Mouse (Mus musculus) fat pad, adult 2 months (tissue): ENCODE measurements at regions not wholly inside any gene's neighbourhood (a gene's known extent, or its start where the extent isn't known, plus 50 kb on each side); places are given as distances from the start of the nearest gene placed in this dataset.

ENCODE experiments used
- DNase-seq: peaks from one replicate; pipeline ENCODE4 v3.0.0-alpha.2; 2011; ENCODE audit warnings: low read depth, low spot score; ENCODE audit errors: extremely low read depth

- no peak for DNase-seq
These were observed 85.4 kb downstream of the Atp23 start for GRCm38 (mm10) chr10:126815730-126816129.

DNA sequence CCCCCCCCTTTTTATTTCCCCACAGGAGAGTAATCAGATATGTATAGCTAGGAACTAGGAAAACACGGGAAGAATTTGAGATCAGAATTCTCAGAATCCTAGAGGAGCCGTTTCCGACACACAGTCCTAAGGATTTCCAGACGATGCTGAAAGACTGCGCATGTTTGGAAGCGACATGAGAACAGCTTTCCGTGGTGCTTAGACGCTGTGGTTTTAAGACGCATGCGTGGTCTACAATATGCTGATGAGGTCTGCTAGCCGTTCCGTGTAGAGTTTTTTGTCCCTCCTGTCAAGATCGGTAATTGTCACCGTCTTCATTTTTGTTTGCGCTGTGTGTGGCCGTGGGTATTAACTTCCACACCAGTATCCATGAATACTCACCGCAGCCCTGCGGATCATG is 86.2 kb downstream of the Atp23 start:
- no peak for DNase-seq

DNA sequence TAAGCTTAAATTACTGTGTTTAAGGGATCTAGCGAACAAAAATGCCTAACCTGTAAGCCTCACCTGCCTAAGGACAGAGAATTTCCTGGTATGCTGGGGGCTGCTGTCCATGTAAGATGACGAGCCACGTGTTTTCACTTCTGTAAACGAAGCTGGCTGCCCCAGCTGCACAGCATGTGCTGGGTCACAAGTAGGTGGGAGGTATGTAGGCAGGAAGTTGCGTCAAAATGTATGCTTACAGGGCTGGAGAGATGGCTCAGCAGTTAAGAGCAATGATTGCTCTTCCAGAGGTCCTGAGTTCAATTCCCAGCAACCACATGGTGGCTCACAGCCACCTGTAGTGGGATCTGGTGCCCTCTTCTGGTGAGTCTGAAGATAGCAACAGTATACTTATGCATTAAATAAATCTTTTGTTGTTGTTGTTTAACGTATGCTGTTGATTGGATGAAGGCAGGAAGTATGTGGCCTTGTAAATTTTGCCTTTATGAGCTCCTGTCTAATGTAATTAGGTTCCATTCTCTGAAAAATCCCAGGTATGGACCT is 88.0 kb downstream of the Atp23 start:
- DNase-seq, result no peak

- DNase-seq, result no peak
These were observed 88.9 kb downstream of the Atp23 start for GRCm38 (mm10) chr10:126812243-126812755.

GRCm38 (mm10) chr10:126810346-126811095 is 90.6 kb downstream of the Atp23 start:
- no peak for DNase-seq

DNA sequence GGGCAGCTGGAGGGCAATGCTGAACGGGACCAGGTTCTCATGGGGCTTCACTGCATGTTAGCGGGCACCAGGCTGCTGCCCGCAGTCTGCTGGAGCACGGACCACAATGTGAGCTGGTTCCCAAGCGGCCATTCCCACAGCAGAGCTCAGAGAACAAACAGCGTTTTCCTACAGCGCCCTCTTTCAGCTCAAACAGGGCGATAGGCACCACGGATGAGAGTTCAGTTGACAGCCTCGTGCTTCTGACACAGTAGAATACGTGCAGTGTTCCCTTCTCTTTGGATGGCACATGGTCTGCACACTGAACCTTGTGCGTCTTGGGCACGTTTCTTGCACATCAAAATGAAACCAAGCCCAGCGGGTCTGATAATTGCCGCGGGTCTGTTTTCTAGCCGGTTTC is 91.6 kb downstream of the Atp23 start:
- DNase-seq, result no peak

DNA sequence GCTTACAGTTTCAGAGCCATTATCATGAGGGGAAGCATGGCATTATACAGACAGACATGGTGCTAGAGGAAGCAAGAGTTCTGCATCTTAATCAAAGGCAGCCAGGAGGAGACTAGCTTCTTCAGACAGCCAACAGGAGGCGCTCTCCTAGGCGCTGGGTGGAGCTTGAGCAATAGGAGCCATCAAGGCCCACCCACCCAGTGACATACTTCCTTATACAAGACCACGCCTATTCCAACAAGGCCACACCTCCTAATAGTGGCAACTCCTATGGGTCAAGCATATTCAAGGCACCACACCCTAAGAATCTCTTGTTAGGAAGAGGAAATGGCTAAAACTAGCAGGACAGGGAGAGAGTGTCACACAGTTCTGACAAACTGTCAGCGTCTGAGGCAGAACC is 94.3 kb downstream of the Atp23 start:
- no peak for DNase-seq

DNA sequence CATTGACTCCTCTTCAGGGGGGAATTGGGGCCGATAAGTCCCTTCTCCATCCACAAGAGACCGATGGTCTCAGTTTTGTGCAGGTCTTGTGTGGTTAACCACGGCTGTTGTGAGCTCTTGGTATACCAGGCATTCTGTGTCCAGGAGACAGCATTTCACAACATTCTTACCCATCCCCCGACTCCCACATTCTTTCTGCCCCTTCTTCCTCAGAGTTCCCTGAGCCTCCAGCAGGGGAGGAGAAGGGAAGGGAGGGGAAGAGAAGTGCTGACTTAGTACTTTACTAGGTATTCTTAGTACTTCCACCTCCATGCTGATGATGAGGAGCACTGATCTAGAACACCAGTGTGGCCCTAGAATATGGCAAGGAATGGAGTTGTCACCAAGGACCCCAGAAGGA is 98.4 kb downstream of the Atp23 start:
- no peak for DNase-seq

GRCm38 (mm10) chr10:126799393-126799792 is 101.8 kb downstream of the Atp23 start:
- DNase-seq, result no peak

- DNase-seq, result no peak
These were observed 108.0 kb downstream of the Atp23 start for GRCm38 (mm10) chr10:126793136-126793535.

- DNase-seq, result no peak
These were observed 108.8 kb downstream of the Atp23 start for GRCm38 (mm10) chr10:126792371-126792835.

GRCm38 (mm10) chr10:126788277-126788676 is 112.9 kb downstream of the Atp23 start:
- no peak for DNase-seq

DNA sequence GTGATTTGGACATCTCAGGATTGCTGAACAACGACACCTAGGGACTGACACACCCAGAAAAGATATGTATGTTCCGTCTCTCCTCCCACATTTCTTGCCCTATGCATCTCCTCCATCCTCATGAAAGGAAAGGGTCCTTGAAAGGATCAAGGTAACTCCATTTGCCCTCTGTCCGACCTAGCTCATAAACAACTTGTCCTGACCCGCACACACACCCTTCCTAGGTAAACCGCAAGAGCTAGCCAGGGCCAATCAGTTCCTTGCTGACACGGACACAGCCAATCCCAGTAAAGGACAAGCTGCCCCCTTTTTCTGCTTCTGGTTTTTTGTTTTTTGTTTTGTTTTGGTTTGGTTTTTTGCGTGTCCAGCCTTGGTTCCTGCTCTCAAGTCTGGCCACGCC is 118.0 kb downstream of the Atp23 start:
- no peak for DNase-seq

- DNase-seq, result no peak
These were observed 124.6 kb downstream of the Atp23 start for GRCm38 (mm10) chr10:126776603-126777002.

DNA sequence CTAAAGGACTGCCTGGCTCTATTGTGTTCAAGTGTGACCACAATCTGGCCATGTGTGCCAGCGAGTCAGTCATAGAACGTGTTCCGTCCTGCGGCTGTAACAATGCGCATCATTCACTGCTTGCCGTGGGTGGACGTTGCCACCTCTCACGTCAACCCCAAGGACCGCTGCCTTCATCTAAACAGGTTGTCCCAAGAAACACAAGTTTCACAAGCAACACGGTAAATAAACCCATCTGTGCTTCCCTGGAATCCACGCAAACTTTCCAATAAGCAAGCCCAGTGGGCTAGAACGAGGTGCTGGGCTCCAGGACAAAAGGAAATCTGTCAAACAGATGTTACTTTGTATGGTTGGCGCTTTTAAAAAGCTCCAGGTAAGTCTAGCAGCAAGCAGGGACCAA is 125.2 kb downstream of the Atp23 start:
- DNase-seq, result peak; percentile 34

DNA sequence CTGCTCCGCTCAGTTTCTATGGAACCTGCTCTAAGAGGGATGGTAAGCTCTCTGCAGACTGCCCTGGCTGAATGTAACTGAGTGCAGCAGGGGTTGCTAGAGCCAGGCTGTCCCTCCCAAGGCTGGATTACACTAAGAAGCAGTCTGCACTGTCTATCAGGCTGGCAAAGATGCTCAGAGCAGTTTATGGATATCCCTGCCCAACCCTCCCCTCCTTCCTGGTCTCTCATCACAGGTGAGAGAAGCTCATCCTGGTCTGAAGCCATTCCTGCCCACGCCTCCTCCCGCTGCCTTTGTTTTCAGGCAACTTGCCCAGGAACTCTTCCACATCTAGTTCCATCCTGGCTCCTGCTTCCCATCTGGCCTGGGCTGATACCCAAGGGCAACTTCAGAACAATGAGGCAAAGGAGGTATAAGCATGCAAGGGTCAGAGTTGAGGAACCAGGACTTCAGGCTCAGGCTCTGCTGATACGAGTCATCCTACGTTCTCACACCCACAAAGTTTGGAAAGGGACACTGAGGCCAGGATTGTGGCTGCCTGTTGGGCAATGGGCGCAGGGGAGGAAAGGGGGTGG is 130.6 kb downstream of the Atp23 start:
- peak; percentile 83 for DNase-seq

DNA sequence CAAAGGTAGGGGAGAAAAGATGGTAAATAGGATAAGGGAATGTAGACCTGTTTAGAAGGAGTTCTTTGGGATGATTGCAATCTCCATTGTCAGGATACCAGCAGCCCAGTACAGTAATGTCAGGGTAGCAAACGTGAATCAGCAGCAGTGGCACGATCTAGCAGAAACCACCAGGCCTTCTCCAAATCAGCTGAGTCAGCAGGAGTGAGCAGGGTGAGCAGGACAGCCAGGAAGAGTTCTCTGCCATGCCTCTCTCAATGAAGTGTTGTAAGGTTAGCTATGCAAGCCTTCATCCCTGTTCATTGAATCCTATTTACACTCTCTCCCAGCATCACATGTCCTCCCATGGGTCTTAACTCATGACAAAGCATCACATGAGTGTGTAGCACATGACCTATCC is 135.5 kb downstream of the Atp23 start:
- no peak for DNase-seq

DNA sequence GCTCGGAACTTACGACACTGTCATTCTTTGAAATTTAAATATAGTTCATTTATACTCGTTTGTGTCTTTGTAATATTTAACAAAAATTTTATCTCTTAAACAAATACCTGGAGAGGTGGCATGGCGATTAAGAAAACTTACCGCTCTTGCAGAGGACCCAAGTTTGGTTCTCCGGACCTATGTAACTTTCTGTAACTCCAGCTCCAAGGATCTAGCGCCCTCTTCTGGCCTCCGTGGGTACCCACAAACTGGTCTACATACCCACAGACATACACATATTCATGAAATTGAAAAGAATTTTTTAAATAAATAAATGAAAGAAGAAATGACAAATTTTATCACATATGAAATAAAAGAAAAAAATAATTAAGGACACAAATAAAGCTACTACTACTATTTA is 136.4 kb downstream of the Atp23 start:
- DNase-seq, result no peak

GRCm38 (mm10) chr10:126763976-126764375 is 137.2 kb downstream of the Atp23 start:
- no peak for DNase-seq

GRCm38 (mm10) chr10:126758682-126759081 is 142.5 kb downstream of the Atp23 start:
- no peak for DNase-seq

- DNase-seq, result no peak
These were observed 148.0 kb downstream of the Atp23 start for GRCm38 (mm10) chr10:126753201-126753600.

DNA sequence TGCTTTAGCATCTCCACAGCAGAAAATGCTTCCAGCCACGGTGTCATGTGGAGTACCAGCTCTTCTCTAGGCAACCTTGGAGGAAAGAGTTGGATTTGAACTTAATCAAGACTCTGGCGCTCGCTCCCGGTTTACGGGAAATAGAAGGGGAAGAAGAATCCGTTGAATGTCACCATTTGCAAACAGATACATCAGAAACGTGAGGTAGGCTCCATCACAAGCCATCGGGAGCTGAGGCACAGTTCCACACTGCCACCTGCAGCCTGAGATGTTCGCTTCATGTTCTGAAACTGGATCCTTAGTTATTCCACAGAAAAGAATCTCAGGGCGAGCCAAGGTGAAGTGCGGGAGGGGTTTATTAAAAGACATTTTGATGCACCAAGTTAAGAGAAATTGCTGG is 148.5 kb downstream of the Atp23 start:
- no peak for DNase-seq
